Mouse (Mus musculus) MEL (cell line): ENCODE data around the gene Exosc1.

ENCODE experiments used
- CHD2 ChIP-seq: IDR thresholded peaks from 2 replicates; pipeline ENCODE4 v1.6.1; 2011; ENCODE audit warnings: low read length, improper control_type of control experiment
- CTCF ChIP-seq, 3 experiments: IDR thresholded peaks in 2 of 3; conservative IDR thresholded peaks in 1 of 3; 2 replicates each; pipeline ENCODE4 v1.5.1; 2011 to 2012; ENCODE audit warnings: low read length in 3 of 3, low read depth in 2 of 3, mild to moderate bottlenecking in 2 of 3, improper control_type of control experiment in 1 of 3, inconsistent platforms in 1 of 3, mixed read lengths in 1 of 3, moderate library complexity in 1 of 3; ENCODE audit not compliant: control insufficient read depth in 1 of 3, insufficient read depth in 1 of 3, poor library complexity in 1 of 3, severe bottlenecking in 1 of 3
- GABPA ChIP-seq: IDR thresholded peaks from 2 replicates; pipeline ENCODE4 v1.6.1; 2012; ENCODE audit warnings: low read depth, mild to moderate bottlenecking, inconsistent platforms, low read length, improper control_type of control experiment, moderate library complexity
- GATA1 ChIP-seq: IDR thresholded peaks from 2 replicates; pipeline ENCODE4 v1.6.1; 2011; ENCODE audit warnings: low read depth, low read length, improper control_type of control experiment
- HCFC1 ChIP-seq: IDR thresholded peaks from 2 replicates; pipeline ENCODE4 v1.6.1; 2012; ENCODE audit warnings: low read depth, mild to moderate bottlenecking, inconsistent platforms, low read length, improper control_type of control experiment, moderate library complexity
- MAX ChIP-seq: IDR thresholded peaks from 2 replicates; pipeline ENCODE4 v1.6.1; 2011; ENCODE audit warnings: low read length, improper control_type of control experiment
- POLR2A ChIP-seq, 2 experiments: IDR thresholded peaks; 2 replicates each; pipeline ENCODE4 v1.6.1; 2011 to 2012; ENCODE audit warnings: low read length in 2 of 2, mild to moderate bottlenecking in 2 of 2, control low read depth in 1 of 2, improper control_type of control experiment in 1 of 2, low read depth in 1 of 2, moderate library complexity in 1 of 2; ENCODE audit not compliant: control insufficient read depth in 1 of 2, insufficient read depth in 1 of 2, poor library complexity in 1 of 2
- POLR2AphosphoS2 ChIP-seq: IDR thresholded peaks from 2 replicates; pipeline ENCODE4 v1.6.1; 2011; ENCODE audit warnings: low read length, improper control_type of control experiment
- SMC3 ChIP-seq: IDR thresholded peaks from 2 replicates; pipeline ENCODE4 v1.6.1; 2011; ENCODE audit warnings: low read depth, low read length, improper control_type of control experiment
- TAL1 ChIP-seq: IDR thresholded peaks from 2 replicates; pipeline ENCODE4 v1.6.1; 2012; ENCODE audit warnings: mild to moderate bottlenecking, inconsistent platforms, low read length, moderate library complexity, mixed read lengths
- ZC3H11A ChIP-seq: IDR thresholded peaks from 2 replicates; pipeline ENCODE4 v1.6.1; 2012; ENCODE audit warnings: low read depth, mild to moderate bottlenecking, inconsistent platforms, low read length, improper control_type of control experiment

DNA sequence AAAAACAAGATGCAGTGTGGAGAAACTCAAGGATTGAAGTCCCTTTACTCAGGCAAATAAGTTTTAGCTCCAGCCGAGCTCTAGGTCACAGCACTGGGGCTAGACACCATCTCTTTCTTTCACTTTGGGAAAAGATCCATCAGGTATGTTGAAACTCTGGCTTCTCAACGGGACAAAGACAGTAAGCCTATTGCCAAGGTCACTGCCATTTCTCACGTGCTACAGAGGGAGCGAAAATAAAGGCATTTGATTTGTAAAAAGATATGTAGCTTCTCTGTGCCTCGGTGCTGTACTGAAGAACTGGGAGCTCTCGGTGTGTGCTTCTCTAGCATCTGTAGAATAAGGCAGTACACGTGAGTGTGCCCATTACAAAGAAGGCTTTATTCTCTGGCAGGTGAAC, 10.6 kb upstream of the Exosc1 start:
- TF ChIP-seq POLR2A (IDR thresholded peaks at IDR 0.05; ENCODE audit: control insufficient read depth in 1 of 2, insufficient read depth in 1 of 2, low read depth in 1 of 2, low read length in 2 of 2, poor library complexity in 1 of 2), result peak in 1 of 2 experiments; percentile 40; a peak in 1 of 4 replicates
- no peak for TF ChIP-seq CTCF (IDR thresholded peaks at IDR 0.05 in 2 of 3, conservative IDR thresholded peaks at IDR 0.05 in 1 of 3; ENCODE audit: control insufficient read depth in 1 of 3, insufficient read depth in 1 of 3, low read depth in 2 of 3, low read length in 3 of 3, poor library complexity in 1 of 3, severe bottlenecking in 1 of 3)
- no peak for TF ChIP-seq CHD2
- no peak for TF ChIP-seq MAX
- no peak for TF ChIP-seq ZC3H11A
- TF ChIP-seq TAL1, result no peak
- no peak for TF ChIP-seq GABPA
- TF ChIP-seq SMC3, result no peak
- no peak; the same call in 1 of the 2 replicates for TF ChIP-seq POLR2AphosphoS2
- TF ChIP-seq GATA1, result no peak
- no peak for TF ChIP-seq HCFC1
